Mouse (Mus musculus) liver, embryonic 15.5 days (tissue): ENCODE results near the gene Syt17. TPM values are rescaled to one million over a fixed set of nuclear protein-coding genes. Genes with fewer than 3 reads are reported as not detected.

Experiments used
- ATAC-seq: fragments of 200-750 bp; cut with Nextera tagmentation; 2 replicates; pipeline ENCODE4 v1.8.0; 2017; ENCODE audit warnings: moderate number of reproducible peaks, mild to moderate bottlenecking, moderate library complexity; ENCODE audit not compliant: insufficient read depth
- H3K27ac ChIP-seq: fragments of 300-500 bp; sonication (generic); replicated peaks from 2 replicates; pipeline ENCODE4 v1.5.1; 2015; ENCODE audit warnings: mild to moderate bottlenecking, inconsistent platforms
- H3K27me3 ChIP-seq: fragments of 300-500 bp; sonication (generic); 2 replicates; pipeline ENCODE4 v1.6.1; 2015; ENCODE audit warnings: mild to moderate bottlenecking, inconsistent platforms
- H3K36me3 ChIP-seq: fragments of 300-500 bp; sonication (generic); replicated peaks from 2 replicates; pipeline ENCODE4 v1.6.1; 2015; ENCODE audit warnings: moderate library complexity, mild to moderate bottlenecking, inconsistent platforms
- H3K4me1 ChIP-seq: fragments of 300-500 bp; sonication (generic); replicated peaks from 2 replicates; pipeline ENCODE4 v1.6.1; 2015; ENCODE audit warnings: inconsistent platforms
- H3K4me2 ChIP-seq: fragments of 300-500 bp; sonication (generic); 2 replicates; pipeline ENCODE4 v1.6.1; 2015; ENCODE audit warnings: moderate library complexity, mild to moderate bottlenecking, inconsistent platforms
- H3K4me3 ChIP-seq: fragments of 300-500 bp; sonication (generic); replicated peaks from 2 replicates; pipeline ENCODE4 v1.5.1; 2015; ENCODE audit warnings: mild to moderate bottlenecking, inconsistent platforms
- H3K9ac ChIP-seq: fragments of 300-500 bp; sonication (generic); 2 replicates; pipeline ENCODE4 v1.6.1; 2015; ENCODE audit warnings: moderate library complexity, mild to moderate bottlenecking, inconsistent platforms
- H3K9me3 ChIP-seq: fragments of 300-500 bp; sonication (generic); replicated peaks from 2 replicates; pipeline ENCODE4 v1.6.1; 2016; ENCODE audit warnings: inconsistent platforms
- WGBS: fragments of 180-500 bp; shearing (Covaris S2); methylation state at CpG from one replicate; pipeline ENCODE4 v1.1.7; 2015; ENCODE audit warnings: mixed read lengths; ENCODE audit not compliant: insufficient replicate concordance; 5-methylcytosine and 5-hydroxymethylcytosine counted together
- polyA plus RNA-seq: library from polyadenylated mRNA; unstranded; fragments of >200 nt; fragmentation: Nextera tagmentation; extraction: Ambion mirVana; gene quantifications from 2 replicates; pipeline ENCODE4 v1.2.1, GENCODE M21; 2015

Syt17 gene
- polyA plus RNA-seq, 1 experiment from 2014 or later: 0.35 TPM

- 62% methylated on average over 3 of the region's 3 CpGs for WGBS
- no peak for ATAC-seq
- H3K27me3 ChIP-seq: no peaks in the 10 kb centered on the region
Measured at GRCm38 (mm10) chr7:118414183-118414582, 33.8 kb downstream of the Syt17 start.

DNA sequence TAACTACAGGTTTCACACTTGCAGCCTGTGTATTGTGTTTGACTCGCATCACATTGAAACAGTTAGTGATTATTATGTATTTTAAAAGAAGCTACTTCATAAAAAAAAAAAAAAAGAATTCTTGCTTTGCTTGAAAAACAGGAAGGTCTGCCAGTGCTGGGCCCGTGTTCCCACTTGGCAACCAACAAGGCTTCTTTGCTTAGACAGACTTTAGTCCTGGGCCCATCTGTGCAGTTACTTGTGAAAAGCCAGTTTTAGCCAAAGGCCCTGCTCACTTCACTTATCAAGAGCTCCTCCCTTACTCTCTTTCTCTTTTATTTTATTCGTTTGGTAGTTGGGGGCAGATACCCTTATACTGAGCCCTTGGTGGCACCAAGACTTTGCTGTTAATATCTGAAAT, 36.1 kb downstream of the Syt17 start:
- no peak overlapping the region for H3K4me2 ChIP-seq
- WGBS: 53% methylated on average over 3 of the region's 3 CpGs
- H3K9ac ChIP-seq: no peak overlapping the region
- H3K4me3 ChIP-seq: no peak overlapping the region
- H3K4me1 ChIP-seq: no peaks in the 10 kb centered on the region
- H3K36me3 ChIP-seq: no peaks in the 10 kb centered on the region
- H3K27ac ChIP-seq: no peak overlapping the region
- no peaks in the 10 kb centered on the region for H3K9me3 ChIP-seq
- H3K27me3 ChIP-seq: no peaks in the 10 kb centered on the region
- no peak for ATAC-seq

More at GRCm38 (mm10) chr7:118414183-118414582, 33.8 kb downstream of the Syt17 start:
- Histone ChIP-seq H3K4me1 (no peaks in the 10 kb centered on the region), H3K4me2 (no peak overlapping the region), H3K27ac (no peak overlapping the region), H3K4me3 (no peak overlapping the region), H3K36me3 (no peaks in the 10 kb centered on the region), H3K9ac (no peak overlapping the region), H3K9me3 (no peaks in the 10 kb centered on the region)

DNA sequence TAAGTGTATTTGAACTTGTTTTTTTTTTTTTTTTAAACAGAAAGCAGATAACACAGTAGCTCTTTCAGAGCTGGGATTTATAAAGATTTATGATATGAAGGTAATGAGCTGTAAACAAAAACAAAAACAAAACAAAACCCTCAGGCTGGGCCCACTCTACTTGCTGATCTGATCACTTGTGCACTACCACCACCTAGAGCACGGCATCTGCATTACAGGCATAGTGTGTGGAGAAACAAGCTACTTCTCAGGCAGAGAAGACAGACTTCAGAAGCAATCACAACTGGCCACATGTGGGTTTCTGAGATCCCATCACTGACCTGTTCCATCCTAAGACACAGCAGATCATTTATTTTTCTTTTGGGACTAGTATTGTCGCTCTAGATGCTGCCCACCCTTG, 38.6 kb downstream of the Syt17 start:
- 31% methylated on average over 2 of the region's 2 CpGs for WGBS
- H3K4me1 ChIP-seq: no peaks in the 10 kb centered on the region
- no peak overlapping the region for H3K4me3 ChIP-seq
- no peak for ATAC-seq
- H3K27me3 ChIP-seq: no peaks in the 10 kb centered on the region
- no peak overlapping the region for H3K9ac ChIP-seq
- no peak overlapping the region for H3K27ac ChIP-seq
- H3K4me2 ChIP-seq: no peak overlapping the region
- no peaks in the 10 kb centered on the region for H3K9me3 ChIP-seq
- H3K36me3 ChIP-seq: no peaks in the 10 kb centered on the region

DNA sequence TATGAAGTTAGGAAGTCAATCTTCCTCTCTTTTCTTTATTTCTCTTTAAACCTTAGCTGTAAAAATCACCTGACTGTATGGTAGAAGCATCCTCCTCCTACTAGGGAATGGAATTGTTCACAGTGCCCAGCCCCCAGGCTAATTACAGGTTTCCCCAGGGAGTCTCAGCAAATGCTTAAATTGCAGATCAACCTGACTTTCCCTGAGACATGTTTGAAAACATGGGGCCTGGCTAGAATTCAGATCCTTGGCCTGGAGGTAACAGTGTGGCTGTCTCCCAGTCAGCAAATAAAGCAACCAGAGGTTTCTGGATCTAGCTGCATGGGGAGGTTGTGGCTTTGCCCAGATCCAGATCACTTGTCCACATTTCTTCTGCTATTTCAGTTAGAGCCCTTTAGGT, 42.8 kb downstream of the Syt17 start:
- Histone ChIP-seq H3K27ac (no peak overlapping the region), H3K4me2 (no peak overlapping the region), H3K27me3 (no peaks in the 10 kb centered on the region), H3K4me3 (no peak overlapping the region), H3K36me3 (no peaks in the 10 kb centered on the region), H3K9me3 (no peaks in the 10 kb centered on the region), H3K4me1 (no peaks in the 10 kb centered on the region), H3K9ac (no peak overlapping the region)
- ATAC-seq: no peak

GRCm38 (mm10) chr7:118402576-118403022, 45.4 kb downstream of the Syt17 start:
- H3K27me3 ChIP-seq: no peaks in the 10 kb centered on the region
- no peak overlapping the region for H3K4me2 ChIP-seq
- H3K36me3 ChIP-seq: no peaks in the 10 kb centered on the region
- H3K4me3 ChIP-seq: no peak overlapping the region
- no peak for ATAC-seq
- no peaks in the 10 kb centered on the region for H3K4me1 ChIP-seq
- 61% methylated on average over 3 of the region's 3 CpGs for WGBS
- no peak overlapping the region for H3K9ac ChIP-seq
- no peaks in the 10 kb centered on the region for H3K9me3 ChIP-seq
- no peak overlapping the region for H3K27ac ChIP-seq

DNA sequence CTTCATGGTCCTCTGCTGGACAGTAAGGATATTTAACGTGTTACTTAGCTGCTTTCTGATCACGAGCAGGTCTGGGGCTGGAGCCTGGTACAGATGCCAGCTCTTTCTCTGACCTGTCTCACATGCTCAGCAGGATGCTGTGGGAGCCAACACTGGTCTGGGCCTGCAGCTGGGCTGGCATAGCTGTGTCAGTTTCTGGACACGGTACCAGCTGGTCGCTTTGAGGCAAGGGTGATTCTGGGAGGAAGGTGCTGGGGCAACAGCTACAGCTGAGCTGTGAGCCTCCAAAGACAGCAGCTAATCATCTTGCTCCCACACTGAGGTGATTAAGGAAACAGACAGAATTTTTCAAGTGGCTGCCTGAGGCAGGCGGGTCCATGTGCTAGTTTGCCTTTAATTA, 46.1 kb downstream of the Syt17 start:
- Histone ChIP-seq H3K4me3 (no peak overlapping the region), H3K27ac (no peak overlapping the region), H3K4me1 (no peaks in the 10 kb centered on the region), H3K4me2 (no peak overlapping the region), H3K9ac (no peak overlapping the region), H3K36me3 (no peaks in the 10 kb centered on the region), H3K27me3 (no peaks in the 10 kb centered on the region), H3K9me3 (no peaks in the 10 kb centered on the region)
- no peak for ATAC-seq
- WGBS: 50% methylated on average over 5 of the region's 5 CpGs

DNA sequence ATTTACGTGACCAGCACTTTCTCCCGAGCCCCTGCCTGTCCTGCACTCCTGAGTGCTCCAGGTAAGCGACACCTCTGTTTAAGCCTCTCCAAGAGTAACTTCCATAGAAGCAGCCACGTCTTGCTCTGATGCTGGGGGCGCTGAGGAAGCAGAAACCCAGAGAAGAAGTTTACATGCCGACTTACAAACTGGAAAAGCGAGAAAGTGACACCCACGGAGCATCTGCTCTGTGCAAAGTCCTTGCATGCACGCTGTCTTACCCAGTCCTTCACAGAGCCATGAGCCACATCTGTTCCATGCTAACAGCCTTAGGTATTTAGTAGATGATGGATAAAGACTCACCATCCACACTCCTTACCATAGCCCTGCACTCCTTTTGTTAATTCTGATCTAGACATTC, 48.3 kb downstream of the Syt17 start:
- Histone ChIP-seq H3K4me3 (no peak overlapping the region), H3K36me3 (no peaks in the 10 kb centered on the region), H3K4me1 (no peaks in the 10 kb centered on the region), H3K27ac (no peak overlapping the region), H3K4me2 (no peak overlapping the region), H3K9me3 (no peaks in the 10 kb centered on the region), H3K27me3 (no peaks in the 10 kb centered on the region), H3K9ac (no peak overlapping the region)
- 65% methylated on average over 9 of the region's 9 CpGs for WGBS
- ATAC-seq: no peak

DNA sequence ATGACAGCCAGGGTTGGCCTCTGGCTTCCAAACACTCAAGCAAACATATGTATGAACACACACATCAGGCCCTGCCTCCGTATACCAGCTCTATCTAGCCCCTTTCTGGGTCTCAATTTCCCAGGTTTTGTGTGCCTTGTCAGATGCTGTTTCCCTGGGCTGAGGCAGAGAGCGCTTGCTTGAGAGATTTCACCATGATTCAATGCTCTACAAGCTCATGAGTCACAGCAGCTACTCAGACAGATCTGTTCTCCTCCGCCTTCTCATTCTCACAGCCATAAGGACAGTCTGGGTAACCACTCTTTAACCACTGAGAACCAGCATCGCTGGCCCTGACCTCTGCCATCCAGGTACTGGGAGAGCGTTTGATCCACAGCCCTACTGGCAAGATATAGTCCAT, 57.3 kb downstream of the Syt17 start:
- Histone ChIP-seq H3K9me3 (no peaks in the 10 kb centered on the region), H3K4me2 (no peak overlapping the region), H3K9ac (no peak overlapping the region), H3K27me3 (no peaks in the 10 kb centered on the region), H3K4me1 (no peaks in the 10 kb centered on the region), H3K36me3 (no peaks in the 10 kb centered on the region), H3K27ac (no peak overlapping the region), H3K4me3 (no peak overlapping the region)
- ATAC-seq: no peak
- 52% methylated on average over 5 of the region's 5 CpGs for WGBS

DNA sequence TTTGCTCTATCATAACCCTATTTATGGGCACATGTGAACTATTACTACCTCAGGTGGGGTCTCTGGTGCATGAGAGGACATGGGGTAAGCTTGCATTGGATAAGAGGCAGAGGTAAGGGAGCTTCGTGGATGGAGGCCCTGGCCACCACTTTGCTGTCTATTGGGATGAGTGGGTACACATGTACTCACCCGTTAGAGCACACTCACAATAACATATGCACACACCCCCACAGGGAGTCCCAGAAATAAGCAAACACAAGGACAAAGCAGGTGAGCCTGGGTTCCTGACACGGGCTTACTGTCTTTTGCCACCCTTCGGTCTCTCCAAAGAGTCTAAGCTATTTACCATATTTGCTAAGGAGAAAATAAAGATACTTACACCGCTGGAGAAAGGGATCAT, 67.0 kb downstream of the Syt17 start:
- Histone ChIP-seq H3K36me3 (no peaks in the 10 kb centered on the region), H3K9ac (no peak overlapping the region), H3K4me1 (no peaks in the 10 kb centered on the region), H3K4me3 (no peak overlapping the region), H3K9me3 (no peaks in the 10 kb centered on the region), H3K4me2 (no peak overlapping the region), H3K27me3 (no peaks in the 10 kb centered on the region), H3K27ac (no peak overlapping the region)
- 69% methylated on average over 5 of the region's 5 CpGs for WGBS
- no peak for ATAC-seq

DNA sequence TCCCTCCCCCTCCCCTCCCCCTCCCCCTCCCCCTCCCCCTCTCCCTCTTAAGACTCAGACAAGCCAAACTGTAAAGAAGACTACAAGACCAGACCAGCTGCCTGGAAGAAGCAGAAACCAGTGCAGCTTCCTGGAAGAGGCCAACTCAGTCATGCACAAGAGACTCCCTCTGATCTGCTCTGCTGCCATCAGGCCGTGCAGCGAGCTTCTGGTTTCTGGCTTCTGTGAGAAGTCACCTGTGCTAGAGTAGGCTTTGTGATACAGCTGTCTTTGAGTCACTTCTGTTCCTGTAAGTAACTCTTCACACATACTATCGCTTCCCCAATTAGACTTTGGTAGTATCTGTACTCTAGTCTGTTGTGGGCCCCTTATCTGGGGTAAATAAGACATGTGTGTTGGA, 68.0 kb downstream of the Syt17 start:
- Histone ChIP-seq H3K27me3 (no peaks in the 10 kb centered on the region), H3K9ac (no peak overlapping the region), H3K27ac (no peak overlapping the region), H3K36me3 (no peaks in the 10 kb centered on the region), H3K4me2 (no peak overlapping the region), H3K4me1 (no peaks in the 10 kb centered on the region), H3K4me3 (no peak overlapping the region), H3K9me3 (no peaks in the 10 kb centered on the region)
- WGBS: 61% methylated on average over 3 of the region's 3 CpGs
- no peak for ATAC-seq

DNA sequence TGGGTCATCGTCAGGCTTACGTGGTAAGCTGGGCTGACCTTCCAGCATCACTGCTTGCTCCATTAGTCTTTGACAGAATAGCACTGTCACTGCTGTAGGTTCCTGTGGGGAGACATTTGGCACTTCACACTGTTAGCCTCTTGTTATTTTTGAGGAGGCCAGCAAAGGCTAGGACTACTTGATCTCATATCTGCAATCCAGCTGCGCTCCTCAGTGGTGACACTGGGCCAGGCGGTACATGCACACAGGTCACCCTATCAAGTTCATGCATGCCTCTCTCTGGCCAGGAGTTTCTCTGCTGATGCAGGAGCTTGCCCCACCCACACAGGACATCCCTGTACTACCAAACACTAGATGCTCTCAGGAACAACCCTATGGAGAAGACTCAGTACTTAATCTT, 71.4 kb downstream of the Syt17 start:
- WGBS: 86% methylated on average over 4 of the region's 4 CpGs
- Histone ChIP-seq H3K27ac (no peak overlapping the region), H3K4me1 (no peaks in the 10 kb centered on the region), H3K36me3 (no peaks in the 10 kb centered on the region), H3K4me3 (no peak overlapping the region), H3K27me3 (no peaks in the 10 kb centered on the region), H3K9ac (no peak overlapping the region), H3K4me2 (no peak overlapping the region), H3K9me3 (no peaks in the 10 kb centered on the region)
- no peak for ATAC-seq

DNA sequence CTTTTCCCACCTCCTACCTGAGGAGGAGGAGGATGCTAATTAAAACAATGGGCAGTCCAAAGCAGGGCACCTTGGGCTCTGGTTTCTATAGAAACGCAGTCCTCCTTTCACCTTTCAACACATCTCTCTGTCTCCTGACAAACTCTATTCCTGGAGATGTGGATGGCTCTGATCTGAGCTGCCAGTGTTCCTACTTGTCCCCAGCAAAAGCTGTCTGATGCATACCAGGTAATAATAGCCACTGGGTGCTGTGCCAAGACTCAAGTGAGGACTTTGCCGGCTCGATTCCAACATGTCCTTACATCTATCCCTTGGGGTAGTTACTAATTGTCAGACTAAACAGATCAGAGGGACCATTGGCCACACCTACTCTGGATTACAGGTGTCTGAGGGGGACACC, 72.7 kb downstream of the Syt17 start:
- no peak for ATAC-seq
- WGBS: 64% methylated on average over 3 of the region's 3 CpGs

More for the DNA sequence above, 72.7 kb downstream of the Syt17 start:
- Histone ChIP-seq H3K4me1 (no peaks in the 10 kb centered on the region), H3K9ac (no peak overlapping the region), H3K4me2 (no peak overlapping the region), H3K9me3 (no peaks in the 10 kb centered on the region), H3K4me3 (no peak overlapping the region), H3K36me3 (no peaks in the 10 kb centered on the region), H3K27me3 (no peaks in the 10 kb centered on the region), H3K27ac (no peak overlapping the region)
